Mouse (Mus musculus): Measurements from ENCODE around the gene Lrig1.
"Not testable (repeated sequence)": the region's sequence is repeated elsewhere in the genome, so short reads cannot be mapped to it uniquely, and the experiment has no call there.

Lrig1 gene

GRCm38 (mm10) chr6:94560896-94561295 lies 139.1 kb downstream of the Lrig1 start:
- DNase-seq, result no peak

DNA sequence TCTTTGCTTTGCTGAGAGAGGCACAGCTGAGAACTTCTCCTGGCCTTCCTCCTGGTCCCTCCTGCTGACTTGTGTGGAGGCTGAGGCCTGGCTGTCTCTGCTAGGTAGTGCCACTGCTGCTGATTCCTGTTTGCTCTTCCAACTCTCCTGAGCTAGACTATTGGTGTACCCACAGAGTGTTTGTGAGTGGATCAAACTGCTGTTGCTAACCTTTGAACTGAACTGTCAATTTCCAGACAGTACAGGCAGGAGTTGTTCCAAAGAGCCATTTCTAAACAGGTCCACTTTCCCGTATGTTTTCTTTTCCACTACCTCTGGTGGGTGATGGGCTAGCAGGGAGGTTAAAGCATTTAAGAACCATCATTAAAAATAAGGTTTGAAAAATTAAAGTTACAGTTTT lies 141.4 kb downstream of the Lrig1 start:
- not testable (repeated sequence) for DNase-seq
